Mouse (Mus musculus): Measurements from ENCODE around the gene She. TPM values are rescaled to one million over a fixed set of nuclear protein-coding genes. Genes with fewer than 3 reads are reported as not detected.

The She gene
- total and polyA plus RNA-seq, 3 experiments = not detected

DNA sequence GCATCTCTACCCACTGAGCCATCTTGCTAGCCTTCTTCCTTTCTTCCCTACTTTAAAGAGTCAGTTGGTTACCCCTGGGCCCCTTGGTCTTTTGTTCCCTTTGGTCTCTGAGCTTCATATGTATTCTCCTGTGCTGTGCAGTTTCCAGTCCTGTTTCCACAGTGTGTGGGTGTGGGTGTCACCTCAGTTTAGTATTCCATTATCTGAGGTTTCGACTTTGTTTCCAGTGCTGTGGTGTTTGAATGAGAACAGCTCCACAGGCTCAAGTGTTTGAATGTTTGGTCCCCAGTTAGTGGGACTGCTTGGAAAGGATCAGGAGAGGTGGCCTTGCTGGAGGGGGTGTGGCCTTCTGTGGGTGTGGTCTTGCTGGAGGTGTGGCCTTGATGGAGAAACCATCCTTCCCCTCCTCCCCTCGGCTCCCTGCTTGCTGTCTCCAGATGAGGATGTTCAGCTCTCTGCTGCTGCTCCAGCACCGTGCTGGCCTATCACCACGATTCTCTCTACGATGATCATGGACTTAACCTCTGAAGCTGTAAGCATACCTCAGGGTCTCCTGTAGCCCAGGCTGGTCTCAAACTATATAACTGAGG lies 61.4 kb downstream of the She start:
- Histone ChIP-seq H3K4me3 (ENCODE audit: low read depth, low read length) (no peak overlapping the region), H3K9me3 (replicated peaks) (no peaks in the 10 kb centered on the region), H3K4me1 (ENCODE audit: insufficient read depth, low read depth, low read length) (0 out of 2 replicates have a peak, but pooled peaks cover 2% of the 10 kb centered on the region), H3K27me3 (ENCODE audit: insufficient read depth, low read length) (peaks cover 12% of the 10 kb centered on the region; the same call in 1 of the 2 replicates), H3K36me3 (replicated peaks) (no peaks in the 10 kb centered on the region)
- ATAC-seq (ENCODE audit: extremely low read depth, insufficient number of reproducible peaks, low FRiP score, poor library complexity, severe bottlenecking) (no peak), DNase-seq (ENCODE audit: low spot score) (no peak)
- TF ChIP-seq GATA2 (IDR thresholded peaks at IDR 0.05; ENCODE audit: borderline replicate concordance, low read depth, low read length) (no peak), POLR2AphosphoS5 (IDR thresholded peaks at IDR 0.05; ENCODE audit: insufficient replicate concordance, low read depth, low read length) (no peak), TAL1 (conservative IDR thresholded peaks at IDR 0.05; ENCODE audit: low read depth, low read length) (no peak), GATA1 (IDR thresholded peaks at IDR 0.05; ENCODE audit: borderline replicate concordance, low read length) (no peak)

DNA sequence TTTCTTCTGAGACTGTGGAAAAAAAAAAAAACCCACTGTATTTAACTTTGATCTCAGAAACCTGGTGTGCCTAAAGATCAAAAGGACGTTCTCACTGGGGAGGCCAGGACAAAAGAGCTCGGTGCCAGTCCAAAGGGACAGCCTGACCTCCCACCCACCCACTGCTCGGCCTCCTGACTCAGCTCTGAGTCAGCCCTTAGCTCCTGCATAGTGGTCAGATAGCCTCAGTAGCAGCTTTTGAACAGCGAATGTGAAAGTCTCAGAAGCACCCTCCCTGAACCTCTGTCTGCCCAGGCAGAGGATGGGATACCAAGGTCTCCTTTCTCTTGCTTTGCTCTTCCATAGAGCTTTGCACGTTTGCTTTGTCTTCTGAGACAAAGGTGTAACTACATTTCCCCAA lies 65.4 kb downstream of the She start:
- peaks cover 18% of the 10 kb centered on the region for H3K27me3 ChIP-seq (ENCODE audit: insufficient read depth, low read length)
- TF ChIP-seq GATA1 (IDR thresholded peaks at IDR 0.05; ENCODE audit: borderline replicate concordance, low read length) = no peak
- no peak for DNase-seq (ENCODE audit: low spot score)
- H3K4me3 ChIP-seq (ENCODE audit: low read depth, low read length) = no peak overlapping the region
- no peaks in the 10 kb centered on the region for H3K9me3 ChIP-seq (replicated peaks)
- ATAC-seq (ENCODE audit: extremely low read depth, insufficient number of reproducible peaks, low FRiP score, poor library complexity, severe bottlenecking) = no peak
- H3K4me1 ChIP-seq (ENCODE audit: insufficient read depth, low read depth, low read length) = 0 out of 2 replicates have a peak, but pooled peaks cover 2% of the 10 kb centered on the region
- H3K36me3 ChIP-seq (replicated peaks) = no peaks in the 10 kb centered on the region

DNA sequence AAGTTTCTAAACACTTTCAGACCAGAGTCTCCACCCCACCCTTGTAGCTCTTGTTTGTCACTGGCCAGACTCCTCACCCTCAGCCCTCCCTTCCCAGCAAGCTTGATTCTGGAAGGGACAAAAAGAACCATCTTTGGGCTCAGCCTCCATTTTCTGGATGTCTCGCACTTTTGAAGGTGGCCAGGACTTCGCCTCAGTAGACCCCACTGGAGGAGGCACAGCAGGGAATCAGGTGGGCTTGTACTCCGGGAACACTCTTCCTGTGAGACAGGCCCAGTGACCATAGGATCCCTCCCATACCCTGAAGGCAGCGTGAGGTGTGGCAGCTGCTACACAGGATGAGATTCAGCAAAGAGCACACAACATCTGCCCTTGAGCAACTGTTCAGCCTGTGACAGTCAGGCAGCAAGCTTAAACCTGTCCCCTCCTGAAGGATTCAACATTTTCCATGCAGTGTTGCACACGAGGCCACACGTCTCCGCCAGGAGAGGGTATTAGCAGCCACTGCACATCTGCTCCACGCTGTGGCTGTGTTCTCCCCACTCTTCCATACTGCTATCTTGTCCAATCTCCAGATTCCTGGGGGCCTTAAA lies 66.1 kb downstream of the She start:
- TF ChIP-seq POLR2AphosphoS5 (IDR thresholded peaks at IDR 0.05; ENCODE audit: insufficient replicate concordance, low read depth, low read length) (no peak), TAL1 (conservative IDR thresholded peaks at IDR 0.05; ENCODE audit: low read depth, low read length) (no peak), GATA1 (IDR thresholded peaks at IDR 0.05; ENCODE audit: borderline replicate concordance, low read length) (no peak), GATA2 (IDR thresholded peaks at IDR 0.05; ENCODE audit: borderline replicate concordance, low read depth, low read length) (no peak), CTCF (IDR thresholded peaks at IDR 0.05; ENCODE audit: low read depth, low read length) (no peak)
- Histone ChIP-seq H3K4me3 (ENCODE audit: low read depth, low read length) (no peak overlapping the region), H3K9me3 (replicated peaks) (no peaks in the 10 kb centered on the region), H3K4me1 (ENCODE audit: insufficient read depth, low read depth, low read length) (0 out of 2 replicates have a peak, but pooled peaks cover 2% of the 10 kb centered on the region), H3K36me3 (replicated peaks) (no peaks in the 10 kb centered on the region), H3K27me3 (ENCODE audit: insufficient read depth, low read length) (peaks cover 18% of the 10 kb centered on the region)
- ATAC-seq (ENCODE audit: extremely low read depth, insufficient number of reproducible peaks, low FRiP score, poor library complexity, severe bottlenecking) (no peak), DNase-seq (ENCODE audit: low spot score) (no peak)

DNA sequence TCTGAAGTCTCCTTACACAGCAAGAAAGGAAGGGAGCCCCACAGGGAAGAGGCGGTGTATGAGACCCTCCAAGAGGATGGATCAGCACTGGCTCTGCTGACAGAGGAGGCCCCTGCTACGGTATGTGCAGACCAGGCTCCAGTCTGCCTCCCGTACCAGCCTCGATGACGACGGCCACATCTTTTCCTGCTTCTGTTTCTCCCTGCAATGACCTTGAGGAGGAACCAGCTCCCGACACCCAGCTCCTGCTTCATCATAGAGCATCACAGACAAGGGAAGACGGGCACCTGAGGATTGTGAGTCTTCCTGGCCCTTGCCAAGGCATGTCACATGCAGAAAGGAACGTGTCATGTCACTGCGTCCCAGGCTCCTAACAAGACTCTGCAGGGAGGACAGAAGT lies 66.8 kb downstream of the She start:
- ATAC-seq (ENCODE audit: extremely low read depth, insufficient number of reproducible peaks, low FRiP score, poor library complexity, severe bottlenecking) = no peak
- Histone ChIP-seq H3K36me3 (replicated peaks) (no peaks in the 10 kb centered on the region), H3K4me3 (ENCODE audit: low read depth, low read length) (no peak overlapping the region), H3K27me3 (ENCODE audit: insufficient read depth, low read length) (peaks cover 21% of the 10 kb centered on the region), H3K4me1 (ENCODE audit: insufficient read depth, low read depth, low read length) (no peaks in the 10 kb centered on the region), H3K9me3 (replicated peaks) (no peaks in the 10 kb centered on the region)
- no peak for DNase-seq (ENCODE audit: low spot score)
- TF ChIP-seq CTCF (IDR thresholded peaks at IDR 0.05; ENCODE audit: low read depth, low read length) (no peak), TAL1 (conservative IDR thresholded peaks at IDR 0.05; ENCODE audit: low read depth, low read length) (no peak), GATA1 (IDR thresholded peaks at IDR 0.05; ENCODE audit: borderline replicate concordance, low read length) (no peak), POLR2AphosphoS5 (IDR thresholded peaks at IDR 0.05; ENCODE audit: insufficient replicate concordance, low read depth, low read length) (no peak), GATA2 (IDR thresholded peaks at IDR 0.05; ENCODE audit: borderline replicate concordance, low read depth, low read length) (no peak)

DNA sequence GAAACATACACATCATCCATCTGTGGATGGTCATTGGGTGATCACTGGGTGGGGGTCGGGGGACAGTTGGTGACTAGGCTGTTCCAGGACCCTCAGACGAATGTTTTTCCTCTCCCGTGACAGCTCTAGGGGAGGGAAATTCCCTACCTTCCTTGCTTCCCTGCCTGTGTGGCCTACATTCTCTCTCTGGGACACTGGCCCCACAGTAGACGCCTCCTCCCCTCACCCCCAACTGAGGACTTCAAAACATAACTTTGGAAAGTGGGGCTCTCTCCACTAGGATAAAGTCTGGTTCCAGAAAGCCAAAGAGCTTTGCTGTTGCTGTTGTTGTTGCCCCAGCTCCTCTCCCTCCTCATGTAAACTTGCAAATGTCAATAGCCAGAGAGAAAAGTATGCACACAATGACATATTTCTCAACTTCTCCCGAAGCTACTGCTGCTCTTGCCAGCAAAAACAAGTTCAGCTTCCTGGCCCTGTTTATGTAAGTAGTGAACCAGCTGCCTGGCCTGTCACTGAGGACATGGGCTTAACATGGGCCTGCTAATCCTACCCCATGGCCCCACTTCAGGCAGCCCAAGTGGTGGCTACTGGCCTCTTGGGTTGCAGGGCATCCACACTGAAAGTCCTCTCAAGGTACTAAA lies 67.8 kb downstream of the She start:
- Histone ChIP-seq H3K4me3 (ENCODE audit: low read depth, low read length) (no peak overlapping the region), H3K36me3 (replicated peaks) (no peaks in the 10 kb centered on the region), H3K27me3 (ENCODE audit: insufficient read depth, low read length) (peaks cover 22% of the 10 kb centered on the region), H3K4me1 (ENCODE audit: insufficient read depth, low read depth, low read length) (no peaks in the 10 kb centered on the region), H3K9me3 (replicated peaks) (no peaks in the 10 kb centered on the region)
- DNase-seq (ENCODE audit: low spot score) (no peak), ATAC-seq (ENCODE audit: extremely low read depth, insufficient number of reproducible peaks, low FRiP score, poor library complexity, severe bottlenecking) (no peak)
- TF ChIP-seq GATA2 (IDR thresholded peaks at IDR 0.05; ENCODE audit: borderline replicate concordance, low read depth, low read length) (no peak), POLR2AphosphoS5 (IDR thresholded peaks at IDR 0.05; ENCODE audit: insufficient replicate concordance, low read depth, low read length) (no peak), CTCF (IDR thresholded peaks at IDR 0.05; ENCODE audit: low read depth, low read length) (no peak), GATA1 (IDR thresholded peaks at IDR 0.05; ENCODE audit: borderline replicate concordance, low read length) (no peak), TAL1 (conservative IDR thresholded peaks at IDR 0.05; ENCODE audit: low read depth, low read length) (no peak)

DNA sequence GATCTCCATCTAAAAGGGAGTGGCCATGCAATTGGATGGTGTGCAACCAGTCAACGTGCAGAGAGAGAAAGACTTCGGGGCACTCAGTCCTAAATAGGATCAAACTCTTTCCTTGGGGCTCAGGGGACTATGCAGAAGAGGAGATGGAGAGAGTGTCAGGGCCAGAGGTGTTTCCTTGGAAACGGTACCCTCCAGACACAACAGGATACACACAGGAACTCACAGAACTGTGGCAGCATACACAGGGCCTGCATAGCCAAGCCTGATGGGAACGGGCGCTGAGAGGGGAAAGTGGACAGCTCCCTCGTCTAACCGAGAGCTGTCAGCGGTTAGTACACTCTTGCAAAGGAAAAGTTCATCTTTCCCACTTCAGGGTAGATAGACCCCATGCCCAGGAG lies 68.3 kb downstream of the She start:
- H3K27me3 ChIP-seq (ENCODE audit: insufficient read depth, low read length) = peaks cover 22% of the 10 kb centered on the region
- no peaks in the 10 kb centered on the region for H3K9me3 ChIP-seq (replicated peaks)
- no peak overlapping the region for H3K4me3 ChIP-seq (ENCODE audit: low read depth, low read length)
- DNase-seq (ENCODE audit: low spot score) (no peak), ATAC-seq (ENCODE audit: extremely low read depth, insufficient number of reproducible peaks, low FRiP score, poor library complexity, severe bottlenecking) (no peak)
- H3K36me3 ChIP-seq (replicated peaks) = no peaks in the 10 kb centered on the region
- no peak for TF ChIP-seq GATA2 (IDR thresholded peaks at IDR 0.05; ENCODE audit: borderline replicate concordance, low read depth, low read length)
- no peak for TF ChIP-seq TAL1 (conservative IDR thresholded peaks at IDR 0.05; ENCODE audit: low read depth, low read length)
- no peak for TF ChIP-seq CTCF (IDR thresholded peaks at IDR 0.05; ENCODE audit: low read depth, low read length)
- no peak for TF ChIP-seq POLR2AphosphoS5 (IDR thresholded peaks at IDR 0.05; ENCODE audit: insufficient replicate concordance, low read depth, low read length)
- TF ChIP-seq GATA1 (IDR thresholded peaks at IDR 0.05; ENCODE audit: borderline replicate concordance, low read length) = no peak
- H3K4me1 ChIP-seq (ENCODE audit: insufficient read depth, low read depth, low read length) = no peaks in the 10 kb centered on the region

Data from G1E (cell line).